ENCODE assay signal across 9 mouse cellular contexts in the genomic region with DNA sequence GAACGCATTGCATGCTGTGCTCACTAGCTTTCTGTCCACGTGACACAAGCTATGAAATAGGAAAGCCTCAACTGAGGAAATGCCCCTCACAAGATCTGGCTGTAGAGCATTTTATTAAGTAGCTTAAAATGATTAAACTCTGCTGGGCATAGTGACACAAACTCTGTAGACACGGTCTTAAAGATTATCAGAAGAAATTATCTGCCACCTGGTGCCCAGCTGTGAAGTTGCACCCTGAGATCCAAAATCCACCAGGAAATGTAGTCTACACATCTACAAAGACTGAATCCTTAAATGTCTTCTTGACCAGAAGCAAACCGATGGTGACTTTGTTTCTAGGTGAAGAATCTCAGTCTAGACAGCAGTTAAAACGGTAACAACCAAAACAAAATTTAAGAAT. TPM values are rescaled to one million over a fixed set of nuclear protein-coding genes. Genes with fewer than 3 reads are reported as not detected.
DNase-seq lines count a peak whose midpoint lies in the region; ATAC-seq and TF ChIP-seq lines count a peak whose summit lies in the region.
"Had no signal": no experiment of that assay in that cellular context is flagged by ENCODE, and none has a peak within 500 bp of the region (broad histone marks: within the 10 kb centered on the region; RNA-seq: fewer than 3 reads in every experiment).

No protein-coding gene starts in this region.

- H3K4me3 ChIP-seq in liver, postnatal 0 days (ENCODE audit: low read depth, low read length), result no peak overlapping the region
- no peak overlapping the region for H3K4me3 ChIP-seq in liver, embryonic 12.5 days
- H3K4me3 ChIP-seq in embryonic facial prominence, embryonic 14.5 days (ENCODE audit: low read depth, low read length), result no peak overlapping the region

- peak; percentile 56 for TF ChIP-seq CTCF in liver, postnatal 0 days (IDR thresholded peaks at IDR 0.05; ENCODE audit: low read depth)

- H3K4me1 ChIP-seq in liver, postnatal 0 days (ENCODE audit: insufficient read depth), result no peaks in the 10 kb centered on the region
- H3K4me1 ChIP-seq in liver, embryonic 12.5 days, result no peaks in the 10 kb centered on the region
- H3K4me1 ChIP-seq in embryonic facial prominence, embryonic 14.5 days (ENCODE audit: control insufficient read depth, insufficient read depth, low read length), result no peaks in the 10 kb centered on the region

- WGBS in liver, postnatal 0 days (ENCODE audit: insufficient replicate concordance), result 62% methylated on average over 5 of the region's 5 CpGs
- whole genome bisulfite sequencing in liver, embryonic 12.5 days (ENCODE audit: insufficient replicate concordance), result 49% methylated on average over 5 of the region's 5 CpGs
- 69% methylated on average over 5 of the region's 5 CpGs for WGBS in embryonic facial prominence, embryonic 14.5 days

- DNase-seq in embryo, embryonic 10 days (ENCODE audit: low spot score), result peak; percentile 45
- DNase-seq in embryo, embryonic 9.5 days (ENCODE audit: extremely low spot score), result no peak
- no peak for DNase-seq in liver, postnatal 0 days
- peak; percentile 45 for DNase-seq in embryonic facial prominence, embryonic 14.5 days (ENCODE audit: low spot score)
- peak; percentile 8 for DNase-seq in naive thymus-derived CD4-positive, alpha-beta T cell, adult 2 months (ENCODE audit: low read depth)
- no peak for DNase-seq in spleen, adult 12 weeks (ENCODE audit: low spot score)

- H3K27me3 ChIP-seq in liver, postnatal 0 days (ENCODE audit: insufficient read depth, low read length), result no peaks in the 10 kb centered on the region
- H3K27me3 ChIP-seq in liver, embryonic 12.5 days (replicated peaks), result 0 out of 2 replicates have a peak, but pooled peaks cover 7% of the 10 kb centered on the region
- H3K27me3 ChIP-seq in embryonic facial prominence, embryonic 14.5 days (replicated peaks; ENCODE audit: control insufficient read depth, insufficient read depth, low read length), result no peaks in the 10 kb centered on the region

- no peaks in the 10 kb centered on the region for H3K9me3 ChIP-seq in liver, postnatal 0 days (ENCODE audit: low read length)
- no peaks in the 10 kb centered on the region for H3K9me3 ChIP-seq in liver, embryonic 12.5 days (replicated peaks)
- no peaks in the 10 kb centered on the region for H3K9me3 ChIP-seq in embryonic facial prominence, embryonic 14.5 days (ENCODE audit: control insufficient read depth, low read length)

- H3K27ac ChIP-seq in liver, postnatal 0 days (ENCODE audit: low read depth), result no peak overlapping the region
- no peak overlapping the region for H3K27ac ChIP-seq in liver, embryonic 12.5 days
- H3K27ac ChIP-seq in embryonic facial prominence, embryonic 14.5 days (replicated peaks; ENCODE audit: low read depth, low read length), result no peak overlapping the region

- no peak overlapping the region for H3K4me2 ChIP-seq in liver, postnatal 0 days (ENCODE audit: low read depth, low read length)
- no peak overlapping the region for H3K4me2 ChIP-seq in liver, embryonic 12.5 days
- H3K4me2 ChIP-seq in embryonic facial prominence, embryonic 14.5 days (ENCODE audit: low read depth, low read length), result no peak overlapping the region

- TF ChIP-seq EP300 in liver, postnatal 0 days (IDR thresholded peaks at IDR 0.05; ENCODE audit: low read depth), result no peak

- H3K36me3 ChIP-seq in liver, postnatal 0 days (replicated peaks; ENCODE audit: insufficient read depth, low read length), result no peaks in the 10 kb centered on the region
- no peaks in the 10 kb centered on the region for H3K36me3 ChIP-seq in liver, embryonic 12.5 days
- H3K36me3 ChIP-seq in embryonic facial prominence, embryonic 14.5 days (ENCODE audit: control insufficient read depth, insufficient read depth, low read length), result no peaks in the 10 kb centered on the region

- no peak overlapping the region for H3K9ac ChIP-seq in liver, postnatal 0 days (replicated peaks)
- no peak overlapping the region for H3K9ac ChIP-seq in liver, embryonic 12.5 days
- H3K9ac ChIP-seq in embryonic facial prominence, embryonic 14.5 days (ENCODE audit: low read depth, low read length), result no peak overlapping the region

- no peak for ATAC-seq in liver, postnatal 0 days
- no peak for ATAC-seq in liver, embryonic 12.5 days
- no peak for ATAC-seq in embryonic facial prominence, embryonic 14.5 days (ENCODE audit: low read depth)
- no peak for ATAC-seq in erythroid progenitor cell, adult 5-6 weeks (replicated peaks; ENCODE audit: low FRiP score, poor library complexity, severe bottlenecking)

RNA-seq across cellular contexts. Expression of a gene that starts 11.3 kb away (rescaled TPM):
- 5,182 and 5,316 TPM in 2 replicates for polyA plus RNA-seq in liver, postnatal 0 days (2015; fragmentation: Nextera tagmentation; extraction: Ambion mirVana)
- polyA plus RNA-seq in liver, embryonic 12.5 days (2016; fragmentation: Nextera tagmentation; extraction: Ambion mirVana), result 145 and 151 TPM in 2 replicates
- 0.17 TPM in 1 of 2 replicates, not detected in the other for polyA plus RNA-seq in embryonic facial prominence, embryonic 14.5 days (2014; fragmentation: Nextera tagmentation; extraction: Ambion mirVana)
- 0.72 and 3.4 TPM in 2 replicates for total RNA-seq in erythroid progenitor cell, adult 5-6 weeks (2015; ENCODE audit: low replicate concordance)
- not detected in 2 replicates for total RNA-seq in erythroid progenitor cell, adult 5-6 weeks (2017; ENCODE audit: low replicate concordance)
- total RNA-seq: left cerebral cortex, postnatal 36 days had no signal

RNA-seq across cellular contexts. Expression of a gene that starts 17.0 kb away (rescaled TPM):
- polyA plus RNA-seq in liver, postnatal 0 days (2015; fragmentation: Nextera tagmentation; extraction: Ambion mirVana), result 348 and 384 TPM in 2 replicates
- polyA plus RNA-seq in liver, embryonic 12.5 days (2016; fragmentation: Nextera tagmentation; extraction: Ambion mirVana), result 0.93 and 1.1 TPM in 2 replicates
- polyA plus RNA-seq in embryonic facial prominence, embryonic 14.5 days (2014; fragmentation: Nextera tagmentation; extraction: Ambion mirVana), result 0.50 TPM in 1 of 2 replicates, not detected in the other
- total RNA-seq in erythroid progenitor cell, adult 5-6 weeks (2015; ENCODE audit: low replicate concordance), result not detected in 2 replicates
- 2.6 TPM in 1 of 2 replicates, not detected in the other for total RNA-seq in erythroid progenitor cell, adult 5-6 weeks (2017; ENCODE audit: low replicate concordance)
- total RNA-seq: left cerebral cortex, postnatal 36 days had no signal

Comparison
In these comparisons a context has a peak if more than half of its experiments do, and no peak if none do; other contexts are left out.
1. DNase-seq: peak in embryo, embryonic 10 days (single experiment), embryonic facial prominence, embryonic 14.5 days (single experiment) and naive thymus-derived CD4-positive, alpha-beta T cell, adult 2 months (single experiment); none in embryo, embryonic 9.5 days (single experiment), liver, postnatal 0 days (single experiment) and spleen, adult 12 weeks (single experiment).
2. RNA of a gene that starts 17.0 kb away (polyA plus RNA-seq): 348 to 384 TPM in liver, postnatal 0 days; 0.93 to 1.1 TPM in liver, embryonic 12.5 days and 0.50 TPM in embryonic facial prominence, embryonic 14.5 days; every median in the first group is over 100 times any median in the second.
3. RNA of a gene that starts 11.3 kb away (polyA plus RNA-seq): 5,182 to 5,316 TPM in liver, postnatal 0 days and 145 to 151 TPM in liver, embryonic 12.5 days; 0.17 TPM in embryonic facial prominence, embryonic 14.5 days; every median in the first group is over 100 times any median in the second.